Mouse (Mus musculus): ENCODE measurements around the gene Vmn1r33. TPM values are rescaled to one million over a fixed set of nuclear protein-coding genes. Genes with fewer than 3 reads are reported as not detected.
"Not testable (repeated sequence)": the region's sequence is repeated elsewhere in the genome, so short reads cannot be mapped to it uniquely, and the experiment has no call there.

The Vmn1r33 gene
- polyA plus RNA-seq (2015; fragmentation: Nextera tagmentation; extraction: Ambion mirVana) = not detected in 2 replicates

DNA sequence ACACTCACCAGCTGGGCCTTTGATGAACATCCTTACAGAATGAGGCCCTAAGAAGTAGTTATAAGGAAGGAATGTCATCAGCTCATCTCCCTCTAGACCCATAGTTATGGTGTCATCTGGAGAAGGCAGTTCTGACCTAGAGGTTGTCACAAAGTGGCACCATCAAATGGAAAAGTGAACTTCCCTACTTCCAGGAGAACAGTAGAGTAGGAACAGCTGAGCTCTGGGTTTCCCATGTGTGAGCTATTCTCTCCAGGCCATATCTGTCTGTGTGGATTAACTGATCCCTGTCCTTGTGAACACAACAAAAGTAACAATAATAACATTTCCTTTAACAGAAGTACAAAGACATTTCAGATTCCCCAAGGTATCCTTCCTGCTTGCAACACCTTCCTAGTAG, at the start of gene Vmn1r33:
Gene Vmn1r33 (minus strand): TSS at position 101 of the 400 bp plus-strand sequence.
- not testable (repeated sequence) for H3K4me2 ChIP-seq (ENCODE audit: low read depth, low read length)

DNA sequence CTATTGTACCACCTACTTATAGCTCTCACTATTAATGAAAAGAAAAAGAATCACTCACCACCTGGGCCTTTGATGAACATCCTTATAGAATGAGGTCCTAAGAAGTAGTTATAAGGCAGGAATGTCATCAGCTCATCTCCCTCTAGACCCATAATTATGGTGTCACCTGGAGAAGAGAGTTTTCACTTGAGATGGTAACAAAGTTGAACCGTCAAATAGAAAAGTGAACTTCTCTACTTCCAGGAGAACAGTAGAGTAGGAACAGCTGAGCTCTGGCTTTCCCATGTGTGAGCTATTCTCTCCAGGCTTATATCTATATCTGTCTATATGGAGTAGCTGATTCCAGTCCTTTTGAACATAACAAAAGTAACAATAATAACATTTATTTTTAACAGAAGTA, 25.7 kb upstream of the Vmn1r33 start, which contains the start of gene Vmn1r34:
Gene Vmn1r34 (minus strand): TSS at position 101 of the 400 bp plus-strand sequence.
- H3K9me3 ChIP-seq (replicated peaks; ENCODE audit: control insufficient read depth, low read length) = no peaks in the 10 kb centered on the region
- no peak within 1 kb of the TSS for H3K4me2 ChIP-seq (ENCODE audit: low read depth, low read length)
- no peak within 1 kb of the TSS for H3K4me3 ChIP-seq (replicated peaks; ENCODE audit: low read length)
- H3K27ac ChIP-seq (ENCODE audit: low read length) = no peak within 1 kb of the TSS
- H3K9ac ChIP-seq (ENCODE audit: low read length) = no peak within 1 kb of the TSS
- 88% methylated on average over 1 of the region's 1 CpGs for WGBS
- H3K36me3 ChIP-seq (ENCODE audit: control insufficient read depth, insufficient read depth, low read length) = no peaks in the 10 kb centered on the region
- no peaks in the 10 kb centered on the region for H3K4me1 ChIP-seq (ENCODE audit: control insufficient read depth, insufficient read depth, low read length)
- H3K27me3 ChIP-seq (ENCODE audit: control insufficient read depth, insufficient read depth, low read length) = no peaks in the 10 kb centered on the region
- ATAC-seq (ENCODE audit: insufficient read depth, low FRiP score) = no peak

More for the DNA sequence above, at the start of gene Vmn1r33:
- ATAC-seq (ENCODE audit: insufficient read depth, low FRiP score); H3K36me3 ChIP-seq (ENCODE audit: control insufficient read depth, insufficient read depth, low read length); H3K4me1 ChIP-seq (ENCODE audit: control insufficient read depth, insufficient read depth, low read length); H3K9ac ChIP-seq (ENCODE audit: low read length); H3K27ac ChIP-seq (ENCODE audit: low read length); H3K27me3 ChIP-seq (ENCODE audit: control insufficient read depth, insufficient read depth, low read length); H3K9me3 ChIP-seq (replicated peaks; ENCODE audit: control insufficient read depth, low read length); H3K4me3 ChIP-seq (replicated peaks; ENCODE audit: low read length): not testable (repeated sequence)

DNA sequence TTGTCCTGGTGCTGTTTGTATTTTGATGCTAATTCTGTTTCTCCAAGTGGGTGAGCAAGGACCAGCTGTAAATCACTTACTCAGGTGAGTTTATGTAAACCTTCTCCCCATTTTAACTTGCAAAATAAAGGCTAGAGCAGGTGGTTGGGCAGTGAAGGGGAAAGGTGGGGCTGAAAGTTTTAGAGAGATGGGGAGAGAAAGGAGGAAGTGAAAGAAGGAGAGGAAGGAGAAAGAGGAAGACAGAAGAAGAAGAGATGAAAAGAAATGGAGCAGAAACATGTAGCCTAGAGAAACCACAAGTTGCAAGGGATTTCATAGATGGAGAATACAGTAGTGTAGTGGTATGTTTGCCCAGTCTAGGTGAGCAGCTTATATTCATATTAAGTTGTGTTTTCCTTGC, 22.3 kb downstream of the Vmn1r33 start:
- no peak overlapping the region for H3K27ac ChIP-seq (ENCODE audit: low read length)
- no peak overlapping the region for H3K4me3 ChIP-seq (replicated peaks; ENCODE audit: low read length)
- H3K9ac ChIP-seq (ENCODE audit: low read length) = no peak overlapping the region
- no peaks in the 10 kb centered on the region for H3K36me3 ChIP-seq (ENCODE audit: control insufficient read depth, insufficient read depth, low read length)
- no peak for ATAC-seq (ENCODE audit: insufficient read depth, low FRiP score)
- H3K4me1 ChIP-seq (ENCODE audit: control insufficient read depth, insufficient read depth, low read length) = no peaks in the 10 kb centered on the region
- H3K4me2 ChIP-seq (ENCODE audit: low read depth, low read length) = no peak overlapping the region
- H3K9me3 ChIP-seq (replicated peaks; ENCODE audit: control insufficient read depth, low read length) = no peaks in the 10 kb centered on the region
- H3K27me3 ChIP-seq (ENCODE audit: control insufficient read depth, insufficient read depth, low read length) = no peaks in the 10 kb centered on the region

Other genes starting within 250 kb of the Vmn1r33 start
- 74.5 and 82.4 TPM in 2 replicates for gene Mad2l1, start 82.9 kb downstream of the Vmn1r33 start, polyA plus RNA-seq (2015; fragmentation: Nextera tagmentation; extraction: Ambion mirVana)
- 0.08 TPM in 1 of 2 replicates, not detected in the other for gene Vmn1r32, start 58.2 kb downstream of the Vmn1r33 start, polyA plus RNA-seq (2015; fragmentation: Nextera tagmentation; extraction: Ambion mirVana)
- gene Vmn1r34, start 25.6 kb upstream of the Vmn1r33 start, polyA plus RNA-seq (2015; fragmentation: Nextera tagmentation; extraction: Ambion mirVana) = not detected in 2 replicates
- gene Vmn1r35, start 67.6 kb upstream of the Vmn1r33 start, polyA plus RNA-seq (2015; fragmentation: Nextera tagmentation; extraction: Ambion mirVana) = not detected in 2 replicates
- gene Vmn1r36, start 100.9 kb upstream of the Vmn1r33 start, polyA plus RNA-seq (2015; fragmentation: Nextera tagmentation; extraction: Ambion mirVana) = not detected in 2 replicates
- gene Vmn1r37, start 111.1 kb upstream of the Vmn1r33 start, polyA plus RNA-seq (2015; fragmentation: Nextera tagmentation; extraction: Ambion mirVana) = not detected in 2 replicates
- not detected in 2 replicates for gene Vmn1r38, start 164.3 kb upstream of the Vmn1r33 start, polyA plus RNA-seq (2015; fragmentation: Nextera tagmentation; extraction: Ambion mirVana)
- gene Vmn1r39, start 192.3 kb upstream of the Vmn1r33 start, polyA plus RNA-seq (2015; fragmentation: Nextera tagmentation; extraction: Ambion mirVana) = not detected in 2 replicates